20 mouse cellular contexts compared by ENCODE assay signal in the genomic region with DNA sequence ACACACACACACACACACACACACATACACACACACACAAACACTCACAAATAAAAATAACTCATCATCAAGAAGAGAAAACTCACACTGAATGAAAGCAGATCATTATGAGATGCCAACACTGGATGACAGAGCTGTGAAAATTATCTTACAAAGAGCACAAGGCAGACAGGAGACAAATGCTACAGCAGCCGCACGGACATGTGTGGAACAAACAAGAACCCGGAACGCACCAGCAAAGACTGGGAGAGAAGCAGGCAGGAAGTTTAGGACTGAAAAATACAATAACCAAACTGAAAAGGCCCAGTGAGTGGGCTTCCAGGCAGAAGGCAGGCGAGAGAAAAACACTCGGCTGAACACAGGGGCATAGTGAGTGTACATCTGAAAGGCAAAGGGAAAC.
"Had no signal": no experiment of that assay in that cellular context is flagged by ENCODE, and none has a peak within 500 bp of the region (broad histone marks: within the 10 kb centered on the region; RNA-seq: fewer than 3 reads in every experiment).

No protein-coding gene starts in this region.

- H3K9ac ChIP-seq: kidney, embryonic 15.5 days; limb, embryonic 13.5 days; liver, embryonic 12.5 days; liver, embryonic 15.5 days; midbrain, embryonic 12.5 days; midbrain, embryonic 15.5 days; neural tube, embryonic 12.5 days; neural tube, embryonic 15.5 days had no signal

- H3K36me3 ChIP-seq: kidney, embryonic 15.5 days; limb, embryonic 10.5 days; limb, embryonic 13.5 days; liver, embryonic 12.5 days; liver, embryonic 15.5 days; midbrain, embryonic 12.5 days; midbrain, embryonic 15.5 days; neural tube, embryonic 12.5 days; neural tube, embryonic 15.5 days had no signal

- ATAC-seq: liver, embryonic 12.5 days; midbrain, embryonic 15.5 days had no signal

- H3K9me3 ChIP-seq: kidney, embryonic 15.5 days; limb, embryonic 10.5 days; limb, embryonic 13.5 days; liver, embryonic 12.5 days; liver, embryonic 15.5 days; midbrain, embryonic 12.5 days; midbrain, embryonic 15.5 days; neural tube, embryonic 12.5 days; neural tube, embryonic 15.5 days had no signal

- DNase-seq: kidney, adult 11 months; kidney, adult 8-10 months; kidney, postnatal 10 days; kidney, postnatal 36 days; layer of hippocampus, adult 9-11 months; liver; lung, adult 18-20 months; right cerebral cortex, adult 18-20 months; right cerebral cortex, postnatal 14 days; right cerebral cortex, postnatal 4 days had no signal

- H3K27me3 ChIP-seq: liver, embryonic 12.5 days; liver, embryonic 15.5 days; midbrain, embryonic 15.5 days; neural tube, embryonic 15.5 days had no signal

- H3K4me3 ChIP-seq: kidney, embryonic 15.5 days; limb, embryonic 10.5 days; limb, embryonic 13.5 days; liver, embryonic 12.5 days; liver, embryonic 15.5 days; midbrain, embryonic 12.5 days; midbrain, embryonic 15.5 days; neural tube, embryonic 12.5 days; neural tube, embryonic 15.5 days had no signal

- H3K27ac ChIP-seq: kidney, embryonic 15.5 days; limb, embryonic 10.5 days; limb, embryonic 13.5 days; liver, embryonic 12.5 days; liver, embryonic 15.5 days; macrophage; midbrain, embryonic 12.5 days; midbrain, embryonic 15.5 days; neural tube, embryonic 12.5 days; neural tube, embryonic 15.5 days had no signal

- H3K4me1 ChIP-seq: kidney, embryonic 15.5 days; limb, embryonic 13.5 days; liver, embryonic 12.5 days; liver, embryonic 15.5 days; midbrain, embryonic 12.5 days; midbrain, embryonic 15.5 days; neural tube, embryonic 12.5 days; neural tube, embryonic 15.5 days had no signal

- H3K4me2 ChIP-seq: kidney, embryonic 15.5 days; limb, embryonic 13.5 days; liver, embryonic 12.5 days; liver, embryonic 15.5 days; midbrain, embryonic 12.5 days; midbrain, embryonic 15.5 days; neural tube, embryonic 12.5 days; neural tube, embryonic 15.5 days had no signal
